Mouse (Mus musculus) left cerebral cortex, adult 18-20 months (tissue): ENCODE data around the gene Rpl27. TPM values are rescaled to one million over a fixed set of nuclear protein-coding genes. Genes with fewer than 3 reads are reported as not detected.
A peak's percentile ranks its signal among the peaks of the same experiment; 100 is the strongest.
"Not testable (repeated sequence)": the region's sequence is repeated elsewhere in the genome, so short reads cannot be mapped to it uniquely, and the experiment has no call there.

ENCODE experiments used
- DNase-seq, 2 experiments: peaks; one replicate each; pipeline ENCODE4 v3.0.0; 2021 to 2022; ENCODE audit warnings: low spot score in 2 of 2, mixed read lengths in 1 of 2
- long read RNA-seq, 2 experiments: library from polyadenylated mRNA; stranded (forward); transcript quantifications; one replicate each; pipeline ENCODE4 v2.0.0; 2021
- total RNA-seq, 2 experiments: library from RNA; stranded (reverse); gene quantifications; 2 replicates each; pipeline ENCODE4 v1.2.3; 2021

Rpl27 gene
- 10 to 100 TPM; 51.0 to 52.1 TPM for total RNA-seq
- long read RNA-seq, experiment 1, transcript Rpl27-201 (5 exons, 614 nt), result major isoform, 31 of 47 reads
- long read RNA-seq, experiment 1, transcript Rpl27-202 (4 exons, 732 nt), result minor isoform, 11 of 47 reads
- long read RNA-seq, experiment 1, partial matches to known transcripts, result 1 of 47 reads
- long read RNA-seq, experiment 1, other reads (novel, unspliced or antisense), result 2 of 47 reads
- long read RNA-seq, experiment 2, transcript Rpl27-201 (5 exons, 614 nt), result major isoform, 16 of 32 reads
- long read RNA-seq, experiment 2, transcript Rpl27-202 (4 exons, 732 nt), result minor isoform, 11 of 32 reads
- long read RNA-seq, experiment 2, partial matches to known transcripts, result 2 of 32 reads
- long read RNA-seq, experiment 2, other reads (novel, unspliced or antisense), result 2 of 32 reads

DNA sequence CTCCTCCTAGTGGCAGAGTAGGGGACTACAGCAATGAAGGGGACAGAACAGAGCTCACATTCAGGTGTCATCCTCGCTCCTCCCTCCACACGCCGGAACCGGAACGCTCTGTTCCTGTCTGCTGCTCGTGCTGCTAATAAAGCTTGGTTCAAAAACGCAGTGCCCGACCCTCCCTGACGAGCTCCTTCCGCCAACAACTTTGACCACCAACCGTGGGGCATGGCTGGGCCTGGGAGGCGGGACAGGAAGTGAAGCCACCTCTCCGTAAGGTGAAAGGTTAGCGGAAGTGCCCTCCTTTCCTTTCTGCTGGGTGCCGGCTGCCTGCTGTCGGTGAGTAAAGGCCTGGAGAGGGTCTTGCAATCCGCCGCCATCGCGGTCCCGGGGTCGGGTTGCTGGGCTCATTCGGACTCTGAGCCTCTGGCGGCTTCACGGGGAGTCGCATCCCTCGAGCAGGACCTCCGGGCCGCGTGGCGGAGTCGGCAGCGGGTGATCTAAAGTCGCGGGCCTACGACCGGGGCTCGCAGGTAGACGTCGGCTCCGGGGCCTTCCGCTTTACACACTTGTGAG, at the start of gene Rpl27:
Gene Rpl27, plus strand, starts transcription at position 172 of the 567 bp plus-strand sequence.
- DNase-seq, result peak; percentile 94 to 97

DNA sequence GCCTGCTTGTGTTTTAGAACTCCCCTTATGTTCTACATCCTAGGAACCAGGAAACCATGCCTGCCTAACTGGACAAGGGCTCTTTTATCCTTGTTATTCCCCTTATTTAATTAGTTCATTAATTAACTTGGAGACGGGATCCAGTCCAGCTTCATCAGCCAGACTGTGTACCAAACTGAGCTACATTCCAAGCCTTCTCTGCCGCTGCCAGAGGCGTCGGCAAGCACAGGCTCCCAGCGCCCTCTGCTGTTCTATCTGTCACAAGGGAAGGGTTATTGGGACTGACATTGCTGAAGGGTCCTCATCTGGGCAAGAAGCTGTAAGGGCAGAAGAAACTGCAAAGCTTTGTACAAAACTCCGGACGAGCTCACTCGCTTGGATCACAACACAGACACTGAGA, 47.0 kb upstream of the Rpl27 start:
- DNase-seq, result peak; percentile 71 to 74

DNA sequence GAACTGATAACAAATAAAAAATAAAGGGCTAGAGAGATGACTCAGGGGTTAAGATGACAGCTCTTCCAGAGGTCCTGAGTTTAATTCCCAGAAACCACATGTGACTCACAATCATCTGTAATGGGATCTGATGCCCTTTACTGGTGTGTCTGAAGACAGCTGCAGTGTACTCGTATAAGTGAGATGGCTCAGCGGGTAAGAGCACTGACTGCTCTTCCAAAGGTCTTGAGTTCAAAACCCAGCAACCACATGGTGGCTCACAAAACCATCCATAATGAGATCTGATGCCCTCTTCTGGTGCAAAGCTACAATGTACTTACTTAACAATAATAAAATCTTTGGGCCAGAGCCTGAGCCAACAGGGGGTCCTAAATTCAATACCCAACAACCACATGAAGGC, 26.8 kb upstream of the Rpl27 start:
- DNase-seq, result no peak

DNA sequence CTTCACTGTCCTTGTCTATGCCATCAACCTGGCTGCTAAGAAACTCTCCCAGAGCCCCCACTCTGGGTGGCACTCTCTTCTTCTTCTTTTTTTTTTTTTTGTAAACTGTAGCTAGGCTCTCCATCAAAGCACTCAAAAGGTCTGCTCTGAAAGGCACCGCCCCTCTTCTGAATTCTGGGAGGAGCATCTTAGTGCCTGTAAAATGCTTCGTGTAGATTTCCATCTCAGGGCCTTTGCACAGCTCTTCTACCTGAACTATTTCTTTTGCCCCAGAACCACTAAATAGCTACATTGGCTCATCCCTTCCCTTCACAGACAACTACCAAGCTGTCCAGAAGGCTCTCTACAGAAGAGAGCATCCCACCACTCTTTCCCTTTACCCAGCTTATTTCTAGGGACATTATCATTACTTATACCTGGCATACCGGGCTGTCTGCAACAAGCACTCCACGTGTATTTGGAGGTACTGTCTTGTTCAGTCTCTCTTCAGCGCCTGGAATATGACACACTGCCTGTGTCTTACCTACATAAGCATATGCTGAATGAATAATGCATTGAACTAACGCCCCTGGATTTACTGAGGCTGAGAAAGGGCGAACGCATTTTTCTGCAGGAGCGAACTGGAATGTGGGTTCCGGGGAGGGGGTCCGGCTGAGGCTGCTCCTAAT, 25.5 kb upstream of the Rpl27 start:
- DNase-seq, result no peak

DNA sequence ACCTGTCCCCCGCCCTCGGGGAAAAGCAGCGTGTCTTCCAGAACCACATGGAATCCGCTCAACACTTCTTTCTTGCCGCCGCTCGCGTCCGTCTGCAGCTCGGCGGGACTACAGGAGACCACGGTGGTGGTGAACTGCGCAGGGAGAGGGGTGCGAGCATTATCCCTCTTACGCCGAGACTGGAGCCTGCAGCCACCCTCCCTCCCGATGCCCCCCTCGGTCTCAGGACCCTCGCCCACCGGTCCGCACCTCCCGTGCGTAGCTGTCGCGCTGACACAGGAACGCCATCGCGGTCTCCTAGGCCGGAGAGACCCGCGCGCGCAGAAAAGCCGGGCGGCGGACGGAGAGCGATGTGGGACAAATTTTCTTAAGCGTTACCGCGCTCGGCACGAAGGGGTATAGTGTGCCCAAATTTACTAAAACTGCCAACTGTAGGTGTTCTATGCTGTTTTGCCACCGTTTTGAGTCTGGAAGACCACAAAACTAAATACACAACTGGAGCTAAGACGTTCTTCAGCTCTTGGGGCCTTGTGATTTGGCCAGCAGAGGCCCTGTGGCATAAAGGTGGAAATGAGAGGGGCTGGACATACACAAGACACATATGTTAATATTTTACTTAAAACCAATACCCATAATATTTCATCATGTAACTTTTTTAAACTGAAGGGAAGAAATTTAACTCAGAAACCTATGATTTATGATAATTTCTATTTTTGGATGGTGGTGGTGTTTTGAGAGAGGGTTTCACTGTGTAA, 24.8 kb upstream of the Rpl27 start, which contains the start of gene Aarsd1:
Gene Aarsd1, minus strand, starts transcription at position 515 of the 755 bp plus-strand sequence.
- DNase-seq, result peak; percentile 91 to 92

DNA sequence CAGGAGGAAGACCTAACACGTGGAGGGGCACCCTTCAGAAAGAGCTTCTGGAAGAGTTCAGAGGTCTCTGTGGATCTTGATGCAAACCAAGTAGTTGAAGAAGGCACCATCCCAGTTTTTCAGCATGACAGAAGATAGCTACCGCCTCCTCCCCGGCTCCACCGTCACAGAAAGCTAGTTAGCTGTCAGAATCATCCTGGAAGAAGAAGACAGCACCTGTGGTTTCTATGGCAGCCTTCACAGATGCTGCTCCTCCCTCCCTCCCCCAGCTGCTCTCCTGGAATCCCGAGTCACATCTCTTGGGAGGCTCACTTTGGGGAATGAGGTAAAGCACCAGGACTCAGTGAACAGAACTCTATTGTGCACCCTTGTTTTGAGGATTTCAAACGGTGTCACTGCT, 23.1 kb upstream of the Rpl27 start:
- DNase-seq, result peak in 1 of 2 experiments; percentile 31

DNA sequence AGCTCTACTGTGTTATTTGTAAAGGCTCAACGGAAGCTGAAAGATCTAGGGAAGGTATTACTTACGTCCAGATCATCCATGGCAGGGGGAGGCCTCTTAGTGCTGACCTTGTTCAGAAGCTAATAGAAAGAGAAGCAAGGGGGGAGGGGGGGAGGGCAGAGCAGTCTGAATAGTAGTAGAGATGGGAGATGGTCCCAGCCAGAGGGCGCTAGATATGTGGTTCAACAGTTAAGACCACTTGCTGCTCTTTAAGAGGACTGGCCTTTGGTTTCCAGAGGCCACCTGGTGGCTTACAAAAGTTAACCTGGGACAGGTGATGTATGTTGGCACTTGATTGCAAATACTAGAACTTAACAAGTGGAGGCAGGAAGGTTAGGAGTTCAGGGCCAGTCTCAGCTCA, 22.5 kb upstream of the Rpl27 start:
- no peak for DNase-seq

DNA sequence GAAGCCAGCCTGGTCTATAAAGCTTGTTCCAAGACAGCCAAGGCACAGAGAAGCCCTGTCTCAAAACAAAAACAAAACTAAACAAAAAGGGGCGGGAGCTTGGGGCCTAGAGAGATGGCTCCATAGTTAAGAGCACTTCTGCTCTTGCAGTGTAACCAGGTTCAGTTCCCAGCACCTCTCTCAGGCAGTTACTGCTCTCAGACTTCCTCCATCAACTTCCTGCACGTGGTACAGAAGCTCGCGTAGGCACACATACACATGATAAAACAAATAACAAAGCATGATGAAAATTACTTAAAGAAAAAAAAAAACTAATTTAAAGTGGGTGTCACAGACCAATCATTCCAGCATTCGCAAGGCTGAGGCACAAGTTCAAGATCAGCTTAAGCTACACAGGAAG, 21.9 kb upstream of the Rpl27 start:
- DNase-seq, result no peak

DNA sequence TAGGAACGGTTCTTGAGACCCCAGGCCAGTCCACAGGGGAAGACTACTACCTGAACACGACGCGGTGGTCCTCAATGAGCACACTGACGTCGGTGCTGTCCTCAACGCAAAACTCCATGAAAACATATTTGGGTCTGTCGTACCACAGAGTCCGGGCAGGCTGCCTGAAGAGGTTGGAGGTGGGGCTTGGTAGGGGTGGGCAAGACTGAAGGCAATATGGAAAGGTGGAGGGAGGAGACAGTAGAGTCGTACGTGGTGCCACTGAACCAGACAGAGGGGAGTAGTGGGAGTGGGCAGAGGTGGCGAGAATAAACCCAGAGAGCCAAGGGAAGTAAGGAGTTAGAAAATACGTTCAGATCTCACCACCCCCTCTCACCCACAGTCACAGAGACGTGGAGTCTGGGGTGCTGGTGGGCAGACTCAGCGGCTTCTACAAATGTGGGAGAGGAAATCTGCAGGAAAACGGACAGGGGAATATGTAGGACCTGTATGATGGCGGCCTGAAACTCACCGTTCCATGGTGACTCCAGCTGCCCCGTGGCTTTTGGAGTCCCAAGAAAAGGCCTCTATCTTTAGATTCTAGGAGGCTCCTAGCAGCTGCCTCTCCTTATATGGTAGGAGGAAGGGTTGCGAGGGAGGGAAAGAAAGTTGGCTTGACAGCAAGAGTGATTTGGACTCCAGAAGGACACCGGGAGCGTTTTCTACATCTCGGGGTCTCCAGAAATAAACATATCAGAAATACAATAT, 17.8 kb upstream of the Rpl27 start, which contains the start of gene Gm27029:
Gene Gm27029, minus strand, starts transcription at position 692 of the 747 bp plus-strand sequence.
- DNase-seq, result peak; percentile 36 to 49

DNA sequence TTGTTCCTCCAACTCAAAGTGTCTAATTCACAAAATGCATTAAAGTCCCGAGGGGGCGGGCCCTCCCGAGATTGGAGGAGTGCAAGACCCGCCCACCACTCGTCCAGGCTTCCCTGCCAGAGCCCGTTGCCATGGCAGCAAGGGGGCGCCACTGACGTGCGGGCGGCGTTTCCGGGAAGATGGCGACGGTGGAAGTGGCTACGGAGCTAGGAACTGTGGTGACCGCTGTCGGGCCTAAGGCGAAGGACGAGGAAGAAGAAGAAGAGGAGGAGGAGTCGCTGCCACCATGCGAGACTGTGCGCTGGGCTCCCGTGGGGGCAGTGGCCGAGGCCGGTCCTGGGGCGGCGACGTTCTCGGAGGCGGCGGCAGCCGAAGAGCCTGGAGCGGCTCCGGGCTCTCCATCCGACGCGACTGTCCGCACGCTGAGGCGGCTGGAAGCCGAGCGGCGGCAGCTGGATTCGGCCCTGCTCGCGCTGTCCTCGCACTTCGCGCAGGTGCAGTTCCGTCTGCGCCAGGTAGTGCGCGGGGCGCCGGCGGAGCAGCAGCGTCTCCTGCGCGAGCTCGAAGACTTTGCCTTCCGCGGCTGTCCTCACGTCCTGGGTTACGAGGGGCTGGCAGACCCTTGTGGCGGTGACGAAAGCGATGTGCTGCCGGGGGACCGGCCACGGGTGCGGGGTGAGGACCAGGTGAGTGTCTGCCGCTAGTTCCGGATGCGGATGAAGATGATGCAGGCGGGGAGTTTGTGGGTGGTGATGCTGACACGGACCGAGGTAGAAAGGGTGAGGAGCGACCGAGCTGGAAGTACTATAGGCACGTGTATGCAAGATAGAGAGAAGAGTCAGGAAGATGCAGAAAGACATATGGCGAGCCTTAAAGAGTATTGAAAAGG, 16.9 kb upstream of the Rpl27 start, which contains the start of the genes Rundc1 and Ptges3l:
Gene Rundc1, plus strand, starts transcription at position 161 of the 889 bp plus-strand sequence.
Gene Ptges3l, minus strand, starts transcription at position 409 of the 889 bp plus-strand sequence.
- peak; percentile 99 for DNase-seq

DNA sequence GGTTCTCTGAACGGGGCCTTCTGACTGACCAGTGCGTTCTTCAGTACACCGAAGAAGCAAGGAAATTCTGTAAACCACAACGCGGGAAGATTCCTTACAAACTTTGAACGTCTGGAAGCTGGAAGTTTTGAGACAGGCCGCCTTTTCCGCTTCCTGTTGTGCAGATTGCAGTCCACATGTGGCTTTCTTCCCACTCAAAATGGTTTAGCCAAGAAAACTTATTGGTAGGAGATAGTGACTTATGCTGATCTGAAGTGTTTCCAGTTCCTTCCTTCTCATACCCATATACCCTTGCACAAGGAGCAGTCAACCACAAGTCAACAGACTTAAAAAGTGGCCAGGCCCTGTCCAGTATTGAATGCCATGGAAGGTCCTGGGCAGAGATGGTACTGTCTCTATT, 15.9 kb upstream of the Rpl27 start:
- no peak for DNase-seq

DNA sequence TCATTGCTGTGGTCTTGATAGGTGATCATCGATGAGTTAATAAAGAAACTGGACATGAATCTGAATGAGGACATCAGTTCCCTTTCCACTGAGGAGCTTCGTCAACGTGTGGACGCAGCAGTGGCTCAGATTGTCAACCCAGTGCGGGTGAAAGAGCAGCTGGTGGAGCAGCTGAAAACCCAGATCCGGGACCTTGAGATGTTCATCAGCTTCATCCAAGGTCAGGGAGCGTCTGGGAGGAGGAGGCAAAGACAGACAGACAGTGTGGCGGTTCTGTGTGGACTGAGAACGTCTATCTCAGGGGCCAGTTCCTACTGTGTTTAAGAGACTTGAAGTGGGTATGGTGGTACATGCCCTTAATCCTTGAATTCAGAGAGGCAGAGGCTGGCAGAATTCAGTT, 10.8 kb upstream of the Rpl27 start:
- DNase-seq, result no peak

DNA sequence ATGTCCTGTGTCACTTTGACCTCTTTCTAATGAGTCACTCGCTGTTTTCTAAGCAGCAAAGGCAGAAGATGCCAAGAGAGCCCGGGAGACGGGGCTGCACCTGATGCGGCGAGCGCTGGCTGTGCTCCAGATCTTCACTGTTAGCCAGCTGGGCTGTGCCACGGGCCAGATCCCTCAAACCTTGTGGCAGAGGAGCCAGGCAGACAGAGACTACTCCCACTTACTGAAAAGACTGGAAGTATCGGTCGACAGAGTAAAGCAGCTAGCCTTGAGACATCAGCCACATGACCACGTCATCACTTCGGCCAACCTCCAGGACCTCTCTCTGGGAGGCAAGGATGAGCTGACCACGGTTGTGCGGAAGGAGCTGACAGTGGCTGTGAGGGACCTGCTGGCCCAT, 8.7 kb upstream of the Rpl27 start:
- DNase-seq, result no peak

DNA sequence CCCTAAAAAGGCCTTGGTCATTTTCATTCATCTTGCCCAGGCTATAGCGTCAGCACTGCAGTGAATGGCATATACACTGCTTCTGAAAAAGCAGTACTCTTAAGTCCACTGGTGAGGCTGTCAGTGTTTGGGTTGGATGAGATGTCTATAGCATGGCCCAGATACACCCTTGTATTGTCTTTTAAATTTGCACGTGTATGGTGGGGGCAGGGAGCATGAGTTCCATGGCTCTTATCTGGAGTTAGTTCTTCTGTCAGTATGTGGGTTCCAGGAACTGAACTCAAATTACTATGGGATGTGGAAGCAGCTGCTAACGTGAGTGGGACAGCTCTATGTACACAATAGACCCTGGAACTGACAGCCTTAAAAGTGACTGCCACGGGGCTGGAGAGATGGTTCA, 6.3 kb upstream of the Rpl27 start:
- no peak for DNase-seq

DNA sequence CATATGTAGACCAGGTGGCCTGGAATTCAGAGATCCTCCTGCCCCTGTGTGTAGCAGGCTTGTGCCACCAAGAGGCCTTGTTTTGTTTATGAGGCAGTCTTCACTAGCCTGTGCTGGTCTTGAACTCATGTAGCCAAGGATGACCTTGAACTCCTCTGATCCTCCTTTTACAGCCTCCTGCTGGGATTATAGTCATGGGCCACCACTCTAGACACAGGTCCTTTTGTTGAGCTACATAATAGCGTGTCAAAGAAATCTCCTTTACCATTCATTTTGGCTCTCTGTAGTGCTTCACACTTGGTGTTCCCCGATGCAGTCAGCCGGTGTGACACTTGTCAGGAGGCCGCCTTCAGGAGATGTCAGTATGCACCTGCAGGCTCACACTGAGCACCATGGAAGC, 5.2 kb upstream of the Rpl27 start:
- no peak for DNase-seq

DNA sequence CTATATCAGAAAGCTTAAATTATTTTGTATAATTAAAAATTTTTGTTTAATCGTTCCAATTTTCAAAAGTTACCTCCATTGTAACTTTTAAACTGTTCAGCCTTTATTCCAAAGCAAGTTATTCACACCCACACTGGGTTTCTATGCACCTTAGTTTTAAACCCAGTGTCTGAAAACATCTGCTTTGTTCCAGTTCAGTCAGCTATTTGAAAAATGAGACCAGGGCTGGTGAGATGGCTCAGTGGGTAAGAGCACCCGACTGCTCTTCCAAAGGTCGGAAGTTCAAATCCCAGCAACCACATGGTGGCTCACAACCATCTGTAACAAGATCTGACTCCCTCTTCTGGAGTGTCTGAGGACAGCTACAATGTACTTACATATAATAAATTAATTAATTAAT, 4.1 kb upstream of the Rpl27 start:
- DNase-seq, result not testable (repeated sequence)

DNA sequence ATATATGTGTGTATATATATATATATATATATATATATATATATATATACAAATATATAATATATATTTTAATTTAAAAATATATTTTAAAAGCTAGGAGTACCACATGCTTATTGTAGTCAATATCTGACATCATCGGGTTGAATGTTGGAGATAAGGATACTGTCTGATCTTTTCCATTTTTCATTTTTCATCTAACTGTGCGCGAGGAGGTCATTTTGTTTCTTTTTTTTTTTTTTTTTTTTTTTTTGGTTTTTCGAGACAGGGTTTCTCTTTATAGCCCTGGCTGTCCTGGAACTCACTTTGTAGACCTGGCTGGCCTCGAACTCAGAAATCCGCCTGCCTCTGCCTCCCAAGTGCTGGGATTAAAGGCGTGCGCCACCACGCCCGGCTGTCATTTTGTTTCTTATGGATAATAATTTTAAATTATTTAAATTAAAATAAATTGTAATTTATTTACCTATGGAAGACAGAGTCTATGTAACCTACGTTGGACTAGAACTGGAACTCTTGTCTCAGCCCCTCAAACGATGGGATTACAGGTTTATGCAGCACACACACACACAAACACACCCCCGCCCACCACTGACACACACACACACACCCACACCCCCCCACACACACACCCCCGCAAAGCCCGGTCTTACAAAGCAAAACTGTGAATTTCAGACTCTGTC, 510 bp upstream of the Rpl27 start:
- not testable (repeated sequence) for DNase-seq

DNA sequence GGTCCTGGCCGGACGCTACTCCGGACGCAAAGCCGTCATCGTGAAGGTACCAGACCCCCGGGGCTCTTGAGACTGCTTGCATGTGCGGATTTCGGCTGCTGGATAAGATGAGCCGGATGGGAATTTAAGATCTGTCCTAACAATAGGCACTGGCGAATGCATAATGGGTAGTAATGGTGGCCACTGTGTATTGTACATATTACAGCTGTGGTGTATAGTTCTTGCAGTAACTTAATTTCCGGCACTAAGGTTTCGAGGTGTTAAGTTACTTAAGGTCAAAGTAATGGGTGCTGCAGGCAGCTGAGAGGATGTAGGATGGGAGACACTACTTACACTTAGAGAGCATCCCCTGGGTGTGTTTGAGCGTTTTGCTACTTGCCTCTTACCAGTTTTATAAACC, 662 bp downstream of the Rpl27 start:
- no peak for DNase-seq

DNA sequence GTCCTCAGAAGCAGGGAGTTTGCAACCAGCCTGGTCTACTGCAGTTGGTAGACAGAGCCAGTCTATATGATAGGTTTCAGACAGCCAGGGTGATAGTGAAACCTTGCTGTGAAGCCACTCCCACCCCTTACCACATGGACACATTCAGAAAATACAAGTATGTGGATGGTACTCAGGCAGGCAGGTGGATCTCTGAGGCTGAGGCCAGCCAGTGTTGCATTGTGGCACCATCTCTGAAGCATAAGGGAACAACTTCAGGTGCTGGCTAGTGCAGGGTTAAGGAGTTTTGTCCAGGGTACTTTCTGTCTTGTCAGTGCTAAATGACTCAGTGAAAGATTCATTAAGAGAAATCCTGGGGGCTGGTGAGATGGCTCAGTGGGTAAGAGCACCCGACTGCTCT, 4.2 kb downstream of the Rpl27 start:
- no peak for DNase-seq
